Mouse (Mus musculus) T-cell, adult 2 months (primary cell): ENCODE measurements around the gene Cdk14.

Experiments used
- DNase-seq: peaks from one replicate; pipeline ENCODE4 v3.0.0; 2022; ENCODE audit warnings: low spot score

Gene Cdk14

GRCm38 (mm10) chr5:4786816-4787215, 633.3 kb downstream of the Cdk14 start:
- no peak for DNase-seq

DNA sequence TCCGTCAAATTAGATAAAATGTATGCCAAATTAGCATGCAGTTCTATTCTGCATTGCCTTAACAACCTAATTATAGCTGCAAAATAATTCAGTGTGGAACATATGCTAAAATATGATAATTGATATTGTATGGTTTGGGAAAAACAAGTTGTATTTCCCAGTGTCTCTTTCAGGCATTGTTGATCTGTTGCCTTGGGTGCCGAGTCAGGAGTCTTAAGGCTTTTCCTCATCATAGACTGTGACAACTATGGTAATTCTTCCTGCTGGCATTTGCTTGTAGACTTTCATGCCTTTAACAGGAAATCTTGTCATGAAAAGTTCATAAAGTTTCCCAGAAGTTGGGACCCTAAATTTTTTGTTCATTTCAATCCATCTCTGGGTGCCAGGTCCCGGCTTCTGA, 641.8 kb downstream of the Cdk14 start:
- DNase-seq, result no peak

DNA sequence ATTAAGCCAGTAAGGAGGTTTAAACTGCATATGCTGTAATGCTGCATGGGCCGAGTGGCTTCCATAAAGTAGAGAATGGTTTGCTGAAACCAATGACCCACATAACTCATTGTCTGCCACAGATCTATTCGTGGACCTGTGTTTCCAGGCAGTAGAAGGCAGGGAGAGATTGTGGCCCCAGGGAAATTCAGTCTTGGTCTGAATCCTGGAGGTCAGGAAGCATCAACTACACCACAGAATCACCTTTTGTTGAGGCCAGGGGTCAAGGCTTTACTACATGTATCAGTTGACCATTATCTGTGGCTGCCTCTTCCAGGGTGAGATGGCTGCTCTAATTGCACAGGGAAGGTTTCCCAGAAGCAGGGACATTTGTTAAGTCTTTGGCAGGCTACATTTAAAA, 643.6 kb downstream of the Cdk14 start:
- DNase-seq, result no peak

- no peak for DNase-seq
These were observed 646.9 kb downstream of the Cdk14 start for GRCm38 (mm10) chr5:4773090-4773772.

- DNase-seq, result no peak
These were observed 649.5 kb downstream of the Cdk14 start for GRCm38 (mm10) chr5:4770609-4771008.

- no peak for DNase-seq
These were observed 652.2 kb downstream of the Cdk14 start for GRCm38 (mm10) chr5:4767896-4768295.

DNA sequence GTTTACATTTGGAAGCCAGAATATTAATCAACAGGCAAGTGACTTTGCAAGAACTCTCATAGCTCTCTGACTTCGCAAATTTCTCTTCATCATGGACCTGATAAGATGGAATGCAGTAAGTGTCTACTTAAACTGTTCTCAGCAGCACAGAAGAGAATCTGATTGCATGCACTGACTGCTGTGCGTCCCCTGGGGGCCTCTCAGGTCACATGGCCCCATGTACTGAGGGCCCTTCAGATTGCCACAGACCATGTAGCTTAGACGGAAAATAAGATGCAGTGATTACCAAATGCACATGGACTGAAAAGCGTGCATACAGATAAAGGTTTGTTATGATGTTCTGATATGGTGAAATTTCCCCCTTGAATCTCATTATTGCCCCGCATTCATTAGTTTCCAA, 653.4 kb downstream of the Cdk14 start:
- DNase-seq, result no peak

GRCm38 (mm10) chr5:4761891-4762290, 658.2 kb downstream of the Cdk14 start:
- DNase-seq, result no peak

DNA sequence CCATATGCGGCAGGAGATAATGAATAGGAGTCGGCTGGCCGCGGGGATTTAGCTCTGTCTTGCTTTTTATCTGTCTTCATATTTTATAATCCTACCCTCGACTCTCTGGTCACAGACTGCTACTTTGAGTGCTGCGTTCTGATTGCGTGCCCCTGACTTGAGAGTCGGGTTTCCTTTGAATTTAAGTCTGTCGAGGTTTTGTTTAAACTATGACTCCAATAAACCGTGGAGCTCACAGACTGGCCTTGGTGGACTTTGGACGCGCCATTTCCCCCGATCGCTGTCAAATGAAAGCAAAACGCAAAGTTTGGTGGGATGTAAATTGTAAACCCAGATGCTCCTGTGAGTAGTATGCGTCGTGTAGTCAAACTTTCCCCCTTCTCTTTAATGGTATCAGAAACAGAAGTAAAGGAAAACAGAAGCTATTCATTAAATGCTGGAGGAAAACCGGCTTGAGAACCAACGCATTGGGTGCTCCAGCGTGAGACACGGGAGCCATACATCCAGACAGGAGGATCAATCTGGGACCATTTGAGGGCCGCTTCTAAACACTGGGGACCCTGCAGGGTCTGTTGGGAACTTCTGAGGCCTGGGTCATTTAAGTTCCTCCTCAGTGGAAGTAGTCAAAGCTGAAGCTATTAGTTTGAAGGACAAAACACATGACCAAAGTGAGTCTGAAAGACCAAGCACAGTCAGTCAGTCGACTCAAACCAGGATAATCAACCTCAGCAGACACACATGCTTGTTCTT, 661.6 kb downstream of the Cdk14 start:
- no peak for DNase-seq

DNA sequence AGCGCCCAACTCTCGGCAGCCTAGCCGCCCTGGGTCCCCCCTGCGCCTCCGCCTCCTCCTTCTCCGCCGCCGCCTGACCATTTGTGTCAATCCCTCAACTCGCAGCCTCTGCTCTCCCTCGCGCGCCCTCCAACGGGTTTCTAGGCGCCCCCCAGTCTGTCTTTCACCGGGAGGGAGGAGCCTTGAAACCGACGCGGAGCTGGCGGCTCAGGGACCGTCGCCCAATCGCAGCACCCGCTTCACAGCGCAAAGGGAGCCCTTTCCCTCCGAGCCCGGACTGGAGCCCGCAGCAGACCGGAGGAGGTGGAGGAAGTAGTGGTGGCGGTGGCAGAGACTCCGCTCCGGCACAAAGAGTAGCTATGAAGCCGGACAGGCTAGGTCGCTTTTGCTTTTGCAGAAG, 662.2 kb downstream of the Cdk14 start, which contains the start of gene Fzd1:
Gene Fzd1 (minus strand): TSS at position 134 of the 400 bp plus-strand sequence.
- no peak for DNase-seq

DNA sequence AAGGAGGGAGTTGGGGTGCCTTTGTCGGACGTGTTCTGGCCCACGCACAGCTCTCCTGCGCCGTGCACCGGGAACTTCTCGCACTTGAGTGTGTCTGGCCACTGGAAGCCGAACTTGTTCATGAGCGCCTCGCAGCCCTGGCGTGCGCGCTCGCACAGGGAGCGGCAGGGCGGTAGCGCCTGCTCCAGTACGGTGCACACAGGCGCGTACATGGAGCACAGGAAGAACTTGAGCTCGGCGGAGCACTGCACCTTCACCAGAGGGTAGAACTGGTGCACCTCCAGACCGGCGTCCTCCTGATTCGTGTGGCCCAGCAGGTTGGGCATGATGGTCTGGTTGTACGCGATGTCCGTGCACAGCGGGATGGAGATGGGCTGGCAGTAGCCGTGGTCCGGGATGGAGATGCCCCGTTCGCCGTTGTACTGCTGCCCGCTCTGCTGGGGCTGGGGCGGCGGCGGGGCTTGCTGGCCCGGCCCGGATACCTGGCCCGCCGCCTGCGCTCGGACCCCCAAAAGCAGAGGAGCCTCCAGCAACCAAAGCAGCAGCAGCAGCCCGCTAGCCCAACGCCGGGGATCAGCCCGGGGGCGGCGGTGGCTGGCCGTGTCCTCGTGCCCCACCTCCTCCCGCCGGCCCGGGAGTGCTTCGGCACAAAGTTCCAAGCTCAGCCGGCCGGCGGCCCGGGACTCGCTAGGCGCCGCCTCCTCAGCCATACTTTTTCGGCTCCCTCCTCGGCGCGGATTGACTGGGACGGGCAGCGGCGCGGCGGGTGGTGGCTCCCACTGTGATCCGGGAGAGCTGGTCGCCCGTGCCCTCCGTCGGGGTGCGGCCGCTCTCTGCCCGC, 663.0 kb downstream of the Cdk14 start:
- DNase-seq, result no peak

DNA sequence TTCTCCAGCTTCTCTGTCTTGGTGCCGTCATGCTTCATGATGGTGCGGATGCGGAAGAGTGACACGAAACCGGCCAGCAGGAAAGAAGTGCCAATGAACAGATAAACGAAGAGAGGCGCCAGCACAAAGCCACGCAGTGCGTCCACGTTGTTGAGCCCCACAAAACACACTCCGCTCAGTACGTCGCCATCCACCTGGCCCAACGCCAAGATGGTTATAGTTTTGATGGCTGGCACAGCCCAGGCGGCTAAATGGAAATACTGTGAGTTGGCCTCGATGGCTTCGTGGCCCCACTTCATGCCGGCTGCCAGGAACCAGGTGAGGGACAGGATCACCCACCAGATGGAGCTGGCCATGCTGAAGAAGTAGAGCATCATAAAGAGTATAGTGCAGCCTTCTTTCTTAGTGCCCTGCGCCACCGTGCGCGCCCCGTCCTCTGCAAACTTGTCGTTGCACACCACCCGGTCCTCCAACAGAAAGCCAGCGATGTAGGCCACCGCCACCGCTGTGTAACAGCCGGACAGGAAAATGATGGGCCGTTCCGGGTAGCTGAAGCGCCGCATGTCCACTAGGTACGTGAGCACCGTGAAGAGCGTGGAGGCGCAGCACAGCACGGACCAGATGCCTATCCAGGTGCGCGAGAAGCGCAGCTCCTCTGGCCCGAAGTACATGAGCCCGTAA, 664.0 kb downstream of the Cdk14 start:
- no peak for DNase-seq

- no peak for DNase-seq
These were observed 664.8 kb downstream of the Cdk14 start for GRCm38 (mm10) chr5:4755326-4755725.

DNA sequence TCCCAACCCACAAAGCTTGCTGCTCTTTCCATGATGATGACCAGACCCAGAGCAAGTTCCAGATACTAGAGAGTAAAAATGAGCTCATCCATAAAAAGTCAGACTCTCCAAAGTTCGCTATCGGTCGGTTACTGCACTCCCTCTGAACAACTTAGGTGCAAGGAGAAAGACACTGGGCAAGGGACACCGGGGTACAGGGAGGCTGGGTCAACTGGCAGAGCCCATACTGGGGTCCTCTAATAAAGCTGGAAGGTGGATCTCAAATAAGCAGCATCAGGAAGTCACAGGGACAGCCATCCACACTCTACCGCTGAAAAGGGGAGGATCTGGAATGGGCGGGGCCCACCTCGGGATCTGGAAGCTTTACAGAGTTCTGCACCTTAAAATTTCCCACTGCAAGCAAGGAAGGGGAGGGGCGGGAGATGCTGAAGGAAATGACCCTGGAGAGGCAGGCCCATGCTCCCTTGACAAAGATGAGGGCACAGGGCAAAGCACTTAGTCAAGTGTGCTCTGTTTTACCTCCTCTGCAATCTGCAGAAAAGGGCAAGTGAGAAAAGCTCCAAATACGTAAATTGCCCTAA, 665.3 kb downstream of the Cdk14 start:
- DNase-seq, result no peak
